In the genomic region with DNA sequence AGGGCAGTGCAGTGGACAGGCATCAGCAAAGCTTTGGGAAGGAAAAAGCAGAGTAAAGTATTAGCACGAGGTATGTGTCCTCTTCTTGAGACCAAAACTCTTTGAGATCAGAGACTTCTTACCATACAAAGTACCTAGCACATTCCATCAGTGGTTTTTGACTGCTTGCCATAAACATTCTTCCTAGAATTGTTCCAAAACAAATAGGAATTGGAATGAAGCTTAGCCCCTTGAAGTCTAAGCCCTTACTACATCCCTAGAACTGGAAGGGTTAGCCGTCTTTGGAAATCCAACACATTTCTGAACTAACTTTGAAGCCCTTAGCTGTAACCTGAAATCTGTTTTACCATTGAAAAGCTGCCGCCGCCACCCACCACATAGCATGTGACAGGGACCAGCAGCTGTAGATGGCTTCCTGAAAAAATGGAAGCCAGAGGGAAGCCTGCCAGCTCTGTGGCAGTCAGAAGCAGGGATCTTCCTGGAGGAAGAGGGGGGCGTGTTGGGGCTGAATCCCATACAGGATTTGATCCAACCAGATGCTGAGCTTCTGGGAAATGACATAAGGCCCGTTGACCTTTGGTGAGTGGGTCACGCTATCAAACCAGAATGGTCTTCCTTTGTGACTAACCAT, we compare ENCODE assay signal across 8 mouse cellular contexts. TPM values are rescaled to one million over a fixed set of nuclear protein-coding genes. Genes with fewer than 3 reads are reported as not detected.
A peak's percentile ranks its signal among the peaks of the same experiment; 100 is the strongest.
DNase-seq lines count a peak whose midpoint lies in the region; ATAC-seq lines count a peak whose summit lies in the region.

No protein-coding gene starts in this region.

- peaks cover 13% of the 10 kb centered on the region for H3K4me1 ChIP-seq in embryonic facial prominence, embryonic 15.5 days
- peaks cover 4% of the 10 kb centered on the region for H3K4me1 ChIP-seq in lung, embryonic 15.5 days
- H3K4me1 ChIP-seq in forebrain, embryonic 10.5 days, result peaks cover 3% of the 10 kb centered on the region; the same call in 1 of the 2 replicates

- H3K27me3 ChIP-seq in embryonic facial prominence, embryonic 15.5 days, result no peaks in the 10 kb centered on the region
- H3K27me3 ChIP-seq in lung, embryonic 15.5 days, result no peaks in the 10 kb centered on the region
- no peaks in the 10 kb centered on the region for H3K27me3 ChIP-seq in forebrain, embryonic 10.5 days (ENCODE audit: poor library complexity, severe bottlenecking)

- H3K4me3 ChIP-seq in embryonic facial prominence, embryonic 15.5 days (replicated peaks), result no peak overlapping the region
- H3K4me3 ChIP-seq in lung, embryonic 15.5 days, result no peak overlapping the region
- no peak overlapping the region for H3K4me3 ChIP-seq in forebrain, embryonic 10.5 days

- WGBS in embryonic facial prominence, embryonic 15.5 days, result 70% methylated on average over 7 of the region's 7 CpGs
- 60% methylated on average over 7 of the region's 7 CpGs for WGBS in lung, embryonic 15.5 days
- WGBS in forebrain, embryonic 10.5 days, result 89% methylated on average over 7 of the region's 7 CpGs

- no peak overlapping the region for H3K9ac ChIP-seq in embryonic facial prominence, embryonic 15.5 days
- H3K9ac ChIP-seq in lung, embryonic 15.5 days, result no peak overlapping the region

- no peak overlapping the region for H3K4me2 ChIP-seq in embryonic facial prominence, embryonic 15.5 days (replicated peaks)
- no peak overlapping the region for H3K4me2 ChIP-seq in lung, embryonic 15.5 days

- peak overlapping the region; percentile 28 for H3K27ac ChIP-seq in embryonic facial prominence, embryonic 15.5 days (replicated peaks)
- peak overlapping the region; percentile 66 for H3K27ac ChIP-seq in lung, embryonic 15.5 days
- H3K27ac ChIP-seq in forebrain, embryonic 10.5 days, result no peak overlapping the region

- DNase-seq in adrenal gland, adult 2 months, result peak; percentile 51
- no peak for DNase-seq in adrenal gland, adult 18-20 months (ENCODE audit: low spot score in 2 of 2)
- peak; percentile 64 for DNase-seq in kidney, adult 9 months
- no peak for DNase-seq in forebrain, embryonic 10.5 days (ENCODE audit: extremely low spot score, low spot score)
- no peak for DNase-seq in neural tube, embryonic 10.5 days (ENCODE audit: extremely low spot score, low spot score)
- DNase-seq in urinary bladder, postnatal 25 days (ENCODE audit: low spot score), result no peak

- H3K36me3 ChIP-seq in embryonic facial prominence, embryonic 15.5 days, result peaks cover 30% of the 10 kb centered on the region
- H3K36me3 ChIP-seq in lung, embryonic 15.5 days, result peaks cover 18% of the 10 kb centered on the region
- H3K36me3 ChIP-seq in forebrain, embryonic 10.5 days (replicated peaks), result peaks cover 49% of the 10 kb centered on the region

- no peaks in the 10 kb centered on the region for H3K9me3 ChIP-seq in embryonic facial prominence, embryonic 15.5 days (replicated peaks)
- H3K9me3 ChIP-seq in lung, embryonic 15.5 days, result no peaks in the 10 kb centered on the region
- no peaks in the 10 kb centered on the region for H3K9me3 ChIP-seq in forebrain, embryonic 10.5 days

- no peak for ATAC-seq in embryonic facial prominence, embryonic 15.5 days (ENCODE audit: insufficient number of reproducible peaks, low FRiP score, low TSS enrichment, low read depth)
- ATAC-seq in lung, embryonic 15.5 days (ENCODE audit: borderline replicate concordance, extremely low read depth, low FRiP score, low TSS enrichment), result no peak

RNA-seq across cellular contexts. Expression of gene Supt7l, which starts 34.5 kb away (rescaled TPM):
- 10 to 100 TPM; 15.7 to 20.1 TPM for total RNA-seq in adrenal gland, adult 2 months (2021)
- polyA plus RNA-seq in adrenal gland, adult 2 months (2012; rRNA removed), result 11.7 and 13.0 TPM in 2 replicates
- 10 to 100 TPM; 15.5 to 17.1 TPM for total RNA-seq in adrenal gland, adult 18-20 months (2021)
- 23.7 and 25.2 TPM in 2 replicates for polyA plus RNA-seq in embryonic facial prominence, embryonic 15.5 days (2015; fragmentation: Nextera tagmentation; extraction: Ambion mirVana)
- 20.9 and 24.4 TPM in 2 replicates for polyA plus RNA-seq in lung, embryonic 15.5 days (2015; fragmentation: Nextera tagmentation; extraction: Ambion mirVana)
- 25.1 and 25.5 TPM in 2 replicates for polyA plus RNA-seq in forebrain, embryonic 10.5 days (2016; fragmentation: Nextera tagmentation; extraction: Ambion mirVana)

RNA-seq across cellular contexts. Expression of gene Mrpl33, which starts 34.6 kb away (rescaled TPM):
- 100 to 1,000 TPM; 294 to 325 TPM for total RNA-seq in adrenal gland, adult 2 months (2021)
- polyA plus RNA-seq in adrenal gland, adult 2 months (2012; rRNA removed), result 21.1 and 31.6 TPM in 2 replicates
- total RNA-seq in adrenal gland, adult 18-20 months (2021), result 100 to 1,000 TPM; 265 to 377 TPM
- 283 and 287 TPM in 2 replicates for polyA plus RNA-seq in embryonic facial prominence, embryonic 15.5 days (2015; fragmentation: Nextera tagmentation; extraction: Ambion mirVana)
- 275 and 287 TPM in 2 replicates for polyA plus RNA-seq in lung, embryonic 15.5 days (2015; fragmentation: Nextera tagmentation; extraction: Ambion mirVana)
- 238 and 242 TPM in 2 replicates for polyA plus RNA-seq in forebrain, embryonic 10.5 days (2016; fragmentation: Nextera tagmentation; extraction: Ambion mirVana)

RNA-seq across cellular contexts. Expression of gene Slc4a1ap, which starts 35.4 kb away (rescaled TPM):
- total RNA-seq in adrenal gland, adult 2 months (2021), result 10 to 100 TPM; 27.9 to 31.2 TPM
- polyA plus RNA-seq in adrenal gland, adult 2 months (2012; rRNA removed), result 13.9 and 16.4 TPM in 2 replicates
- 10 to 100 TPM; 23.4 to 31.4 TPM for total RNA-seq in adrenal gland, adult 18-20 months (2021)
- 32.7 and 34.0 TPM in 2 replicates for polyA plus RNA-seq in embryonic facial prominence, embryonic 15.5 days (2015; fragmentation: Nextera tagmentation; extraction: Ambion mirVana)
- polyA plus RNA-seq in lung, embryonic 15.5 days (2015; fragmentation: Nextera tagmentation; extraction: Ambion mirVana), result 23.4 and 31.2 TPM in 2 replicates
- polyA plus RNA-seq in forebrain, embryonic 10.5 days (2016; fragmentation: Nextera tagmentation; extraction: Ambion mirVana), result 29.0 and 29.2 TPM in 2 replicates

Comparison
In these comparisons a context has a peak if more than half of its experiments do, and no peak if none do; other contexts are left out.
1. DNase-seq: peak in adrenal gland, adult 2 months (single experiment) and kidney, adult 9 months (single experiment); none in adrenal gland, adult 18-20 months (0 of 2), forebrain, embryonic 10.5 days (single experiment), neural tube, embryonic 10.5 days (single experiment) and urinary bladder, postnatal 25 days (single experiment).